Mouse (Mus musculus) midbrain, embryonic 13.5 days (tissue): Measurements from ENCODE around the gene Ric8a. TPM values are rescaled to one million over a fixed set of nuclear protein-coding genes. Genes with fewer than 3 reads are reported as not detected.

ENCODE experiments used
- ATAC-seq: fragments of 200-750 bp; cut with Nextera tagmentation; 2 replicates; pipeline ENCODE4 v1.8.0; 2017; ENCODE audit warnings: mild to moderate bottlenecking, moderate TSS enrichment, moderate library complexity
- H3K27ac ChIP-seq: fragments of 300-500 bp; sonication (generic); 2 replicates; pipeline ENCODE4 v1.5.1; 2015; ENCODE audit warnings: inconsistent platforms, mild to moderate bottlenecking, moderate library complexity
- H3K27me3 ChIP-seq: fragments of 300-500 bp; sonication (generic); 2 replicates; pipeline ENCODE4 v1.6.1; 2015; ENCODE audit warnings: mild to moderate bottlenecking, inconsistent platforms
- H3K36me3 ChIP-seq: fragments of 300-500 bp; sonication (generic); 2 replicates; pipeline ENCODE4 v1.6.1; 2015; ENCODE audit warnings: mild to moderate bottlenecking, inconsistent platforms
- H3K4me1 ChIP-seq: fragments of 300-500 bp; sonication (generic); replicated peaks from 2 replicates; pipeline ENCODE4 v1.6.1; 2015; ENCODE audit warnings: inconsistent platforms
- H3K4me2 ChIP-seq: fragments of 300-500 bp; sonication (generic); replicated peaks from 2 replicates; pipeline ENCODE4 v1.6.1; 2015; ENCODE audit warnings: moderate library complexity, mild to moderate bottlenecking, inconsistent platforms
- H3K4me3 ChIP-seq: fragments of 300-500 bp; sonication (generic); replicated peaks from 2 replicates; pipeline ENCODE4 v1.5.1; 2015; ENCODE audit warnings: mild to moderate bottlenecking, inconsistent platforms
- H3K9ac ChIP-seq: fragments of 300-500 bp; sonication (generic); replicated peaks from 2 replicates; pipeline ENCODE4 v1.6.1; 2015; ENCODE audit warnings: mild to moderate bottlenecking, inconsistent platforms
- H3K9me3 ChIP-seq: fragments of 300-500 bp; sonication (generic); 2 replicates; pipeline ENCODE4 v1.6.1; 2016; ENCODE audit warnings: mild to moderate bottlenecking, inconsistent platforms
- WGBS: fragments of 180-500 bp; shearing (Covaris S2); methylation state at CpG from one replicate; pipeline ENCODE4 v1.1.7; 2015; 5-methylcytosine and 5-hydroxymethylcytosine counted together
- polyA plus RNA-seq: library from polyadenylated mRNA; unstranded; fragments of >200 nt; fragmentation: Nextera tagmentation; extraction: Ambion mirVana; gene quantifications from 2 replicates; pipeline ENCODE4 v1.2.1, GENCODE M21; 2015

The Ric8a gene
- polyA plus RNA-seq, 1 experiment from 2014 or later = 98.1 TPM

DNA sequence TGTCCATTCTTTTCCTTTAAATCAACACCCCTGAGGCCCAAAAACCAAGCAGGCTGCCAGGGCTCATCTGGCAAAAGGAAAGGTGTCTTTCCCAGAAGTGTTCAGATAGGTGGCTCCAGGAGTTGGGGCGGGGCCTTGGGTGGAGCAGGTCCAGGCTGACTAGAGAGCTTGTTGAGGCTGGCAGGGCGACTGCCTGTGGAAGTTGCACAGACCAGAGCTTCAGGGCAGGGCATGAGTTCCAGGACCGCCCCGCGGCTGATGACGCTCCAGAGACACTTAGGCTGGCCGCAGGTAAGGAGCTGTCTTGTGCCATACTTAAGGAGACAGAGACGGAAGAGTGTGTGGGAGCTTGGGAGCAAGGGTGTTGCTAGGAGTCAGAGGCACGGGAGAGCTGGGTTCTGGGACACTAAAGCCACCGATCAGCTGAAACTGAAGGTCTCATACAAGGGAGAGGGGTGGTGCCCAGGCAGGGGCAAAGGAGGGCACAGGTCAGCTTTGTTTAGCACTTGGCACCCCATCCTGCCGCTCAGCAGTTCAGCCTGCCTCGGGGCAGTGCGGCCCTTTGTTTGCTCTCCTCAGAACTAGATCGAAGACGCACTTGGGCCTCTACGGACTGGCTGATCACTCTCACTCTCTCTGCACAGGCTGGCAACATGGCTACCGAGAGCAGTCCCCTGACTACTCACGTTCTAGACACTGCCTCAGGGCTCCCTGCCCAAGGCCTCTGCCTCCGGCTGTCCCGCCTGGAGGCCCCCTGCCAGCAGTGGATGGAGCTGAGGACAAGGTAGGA is 21.6 kb upstream of the Ric8a start, which contains the start of gene Urah:
Urah (plus strand) TSS at position 51 of the 790 bp plus-strand sequence.
- no peak within 1 kb of the TSS for H3K4me3 ChIP-seq
- no peak within 1 kb of the TSS for H3K9ac ChIP-seq
- peaks cover 4% of the 10 kb centered on the region; the same call in 1 of the 2 replicates for H3K27me3 ChIP-seq
- no peaks in the 10 kb centered on the region for H3K4me1 ChIP-seq
- H3K36me3 ChIP-seq = no peaks in the 10 kb centered on the region
- H3K27ac ChIP-seq = no peak within 1 kb of the TSS
- no peak for ATAC-seq
- H3K9me3 ChIP-seq = no peaks in the 10 kb centered on the region
- no peak within 1 kb of the TSS for H3K4me2 ChIP-seq
- 45% methylated on average over 20 of the region's 20 CpGs for WGBS

DNA sequence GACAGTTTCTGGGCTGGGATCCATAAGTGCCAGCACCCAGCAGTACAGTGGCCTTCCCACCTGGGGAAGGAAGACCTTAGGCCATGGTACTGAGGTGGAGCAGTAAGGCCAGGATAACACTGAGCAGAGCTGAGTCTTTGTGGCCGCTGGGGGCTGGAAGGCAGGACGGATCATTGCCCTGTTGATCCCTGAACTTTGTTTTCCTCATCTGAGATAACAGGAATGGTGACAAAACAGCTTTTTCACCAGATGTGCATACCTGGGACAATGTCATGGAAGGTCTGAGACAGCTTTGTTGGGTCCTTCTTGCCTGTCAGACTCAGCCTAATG is 21.0 kb upstream of the Ric8a start:
- Histone ChIP-seq H3K36me3 (no peaks in the 10 kb centered on the region), H3K4me3 (no peak overlapping the region), H3K27me3 (peaks cover 8% of the 10 kb centered on the region), H3K27ac (no peak overlapping the region), H3K9me3 (no peaks in the 10 kb centered on the region), H3K4me2 (no peak overlapping the region), H3K4me1 (no peaks in the 10 kb centered on the region), H3K9ac (no peak overlapping the region)
- ATAC-seq = no peak
- 83% methylated on average over 2 of the region's 2 CpGs for WGBS

DNA sequence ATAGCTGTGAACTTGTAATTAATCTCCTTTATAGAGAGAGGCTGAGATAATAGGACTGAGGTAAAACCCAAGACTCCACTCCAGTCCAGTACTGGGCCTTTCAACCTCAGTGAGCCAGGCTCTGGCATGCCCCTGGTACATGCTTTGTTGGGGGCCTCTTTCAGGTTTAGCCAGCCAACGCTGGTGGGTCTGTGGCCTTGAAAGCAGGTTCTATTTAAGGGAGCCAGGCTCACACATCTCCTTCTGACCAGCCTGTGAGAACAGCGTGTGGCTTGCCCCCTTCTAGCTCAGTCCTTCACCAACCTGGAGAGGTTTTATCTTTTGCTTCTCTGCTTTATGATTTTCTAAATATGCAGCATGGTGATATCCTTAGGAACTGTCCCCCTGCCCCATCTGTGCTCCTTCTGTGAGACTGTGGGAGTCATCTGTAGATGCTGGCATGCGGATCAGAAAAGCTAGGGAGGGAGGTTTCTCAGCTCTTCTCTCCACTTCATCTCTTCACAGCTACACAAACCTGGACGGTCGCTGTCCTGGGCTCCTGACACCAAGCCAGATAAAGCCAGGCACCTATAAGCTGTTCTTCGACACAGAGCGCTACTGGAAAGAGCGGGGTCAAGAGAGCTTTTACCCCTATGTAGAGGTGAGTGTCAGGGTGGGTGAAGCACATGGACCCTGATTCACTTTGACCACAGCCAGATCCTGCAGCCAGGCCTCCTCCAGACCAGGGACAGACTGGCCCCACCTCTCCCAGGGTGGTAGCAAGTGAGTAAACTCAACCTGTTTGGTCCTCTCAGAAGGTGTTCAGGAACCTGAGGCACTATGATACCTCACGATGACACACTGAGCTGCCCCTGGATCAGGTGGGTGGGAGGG is 20.3 kb upstream of the Ric8a start:
- no peak overlapping the region for H3K27ac ChIP-seq
- no peaks in the 10 kb centered on the region for H3K9me3 ChIP-seq
- H3K9ac ChIP-seq = no peak overlapping the region
- no peak overlapping the region for H3K4me2 ChIP-seq
- no peaks in the 10 kb centered on the region for H3K36me3 ChIP-seq
- peaks cover 14% of the 10 kb centered on the region for H3K27me3 ChIP-seq
- no peaks in the 10 kb centered on the region for H3K4me1 ChIP-seq
- WGBS = 79% methylated on average over 9 of the region's 9 CpGs
- ATAC-seq = no peak
- no peak overlapping the region for H3K4me3 ChIP-seq

DNA sequence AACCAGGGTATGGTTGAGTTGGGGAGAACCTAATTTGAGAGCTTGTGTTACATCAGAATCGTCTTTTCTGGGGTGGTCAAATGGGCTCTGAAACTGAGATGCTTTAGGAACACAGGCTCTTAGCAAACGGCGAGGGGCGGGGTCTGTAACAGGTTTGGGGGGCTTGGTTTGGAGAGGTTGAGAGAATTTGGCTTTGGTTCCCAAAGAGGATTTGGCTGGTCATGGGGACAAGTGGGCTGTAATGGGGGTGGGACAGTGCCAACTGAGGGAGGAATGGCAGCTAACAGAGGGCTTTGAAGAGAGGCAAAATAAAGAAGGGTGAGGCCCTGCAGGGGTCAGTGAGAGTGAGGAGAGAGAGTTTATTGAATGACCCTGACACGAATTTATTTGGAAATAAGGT is 17.2 kb upstream of the Ric8a start:
- no peak for ATAC-seq
- Histone ChIP-seq H3K27ac (no peak overlapping the region), H3K4me2 (no peak overlapping the region), H3K9ac (no peak overlapping the region), H3K4me3 (no peak overlapping the region), H3K4me1 (no peaks in the 10 kb centered on the region), H3K9me3 (no peaks in the 10 kb centered on the region), H3K27me3 (peaks cover 37% of the 10 kb centered on the region), H3K36me3 (no peaks in the 10 kb centered on the region)
- WGBS = 68% methylated on average over 5 of the region's 5 CpGs

DNA sequence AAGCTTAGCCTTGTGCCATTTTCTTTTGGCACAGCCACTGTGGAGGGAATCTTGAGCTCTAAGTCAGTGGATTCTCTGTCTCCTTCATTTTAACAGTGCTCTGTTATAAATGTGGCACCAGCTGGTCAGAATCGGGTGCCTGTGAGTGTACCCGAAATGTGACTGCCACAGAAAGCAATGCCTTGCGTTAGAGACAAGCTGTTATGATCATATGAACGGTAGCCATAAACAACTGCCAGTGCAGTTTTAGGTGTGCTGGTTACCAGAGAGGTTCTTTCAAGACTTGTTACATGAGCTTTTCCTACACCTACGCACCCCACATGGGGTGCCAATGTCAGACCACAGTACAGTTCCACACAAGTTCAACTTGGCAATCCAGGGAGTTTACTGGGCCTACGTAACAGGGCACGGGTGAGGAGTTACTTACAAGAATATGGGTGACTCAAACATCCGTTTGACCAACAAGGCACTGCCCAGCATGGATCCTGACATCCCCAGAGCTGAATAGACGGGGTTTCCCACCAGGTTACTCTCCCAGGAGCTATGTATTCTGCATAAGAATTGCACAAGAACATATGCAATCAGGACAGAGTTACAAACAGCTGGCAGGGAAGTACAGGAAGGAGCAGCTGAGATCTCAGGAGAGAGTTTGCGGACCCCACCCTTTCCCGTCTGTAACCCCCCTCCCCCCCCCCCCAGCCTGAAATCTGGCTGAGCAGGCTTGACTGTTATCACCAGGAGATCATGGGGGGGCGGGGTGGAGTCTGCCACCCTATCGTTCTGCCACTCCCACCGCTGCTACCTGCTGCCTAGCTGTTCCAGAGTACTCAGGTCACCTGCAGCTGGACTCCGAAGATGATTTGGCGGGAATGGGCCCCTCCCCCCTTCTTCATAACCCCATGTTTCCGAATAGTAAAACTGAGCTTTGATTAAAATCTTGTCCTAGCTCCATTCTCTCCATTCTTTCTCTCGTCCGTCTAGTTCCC is 15.7 kb upstream of the Ric8a start:
- H3K4me1 ChIP-seq = no peaks in the 10 kb centered on the region
- WGBS = 37% methylated on average over 19 of the region's 19 CpGs
- H3K4me3 ChIP-seq = no peak overlapping the region
- H3K27ac ChIP-seq = no peak overlapping the region
- no peaks in the 10 kb centered on the region for H3K36me3 ChIP-seq
- H3K27me3 ChIP-seq = peaks cover 37% of the 10 kb centered on the region
- H3K9ac ChIP-seq = no peak overlapping the region
- H3K9me3 ChIP-seq = no peaks in the 10 kb centered on the region
- ATAC-seq = no peak
- H3K4me2 ChIP-seq = no peak overlapping the region

DNA sequence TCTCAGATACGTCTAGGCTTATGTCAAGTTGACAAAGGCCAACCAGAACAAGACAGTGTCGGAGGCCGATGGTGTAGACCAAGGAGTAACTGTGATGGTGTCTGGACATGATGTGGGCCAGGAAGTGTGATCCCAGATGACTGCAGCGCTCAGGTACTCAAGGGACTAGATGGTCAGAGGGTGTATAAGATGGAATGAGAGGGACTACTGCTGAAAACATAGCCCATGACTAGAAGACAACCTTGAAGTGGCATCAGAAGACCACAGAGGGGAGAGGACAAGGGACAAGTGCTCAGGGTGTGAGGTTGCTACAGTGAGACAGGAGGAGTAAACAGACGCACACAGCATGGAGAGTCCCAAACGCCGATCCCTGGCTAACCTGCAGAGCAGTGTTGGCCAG is 13.0 kb upstream of the Ric8a start:
- Histone ChIP-seq H3K9ac (no peak overlapping the region), H3K27me3 (peaks cover 41% of the 10 kb centered on the region)
- 82% methylated on average over 7 of the region's 7 CpGs for WGBS

DNA sequence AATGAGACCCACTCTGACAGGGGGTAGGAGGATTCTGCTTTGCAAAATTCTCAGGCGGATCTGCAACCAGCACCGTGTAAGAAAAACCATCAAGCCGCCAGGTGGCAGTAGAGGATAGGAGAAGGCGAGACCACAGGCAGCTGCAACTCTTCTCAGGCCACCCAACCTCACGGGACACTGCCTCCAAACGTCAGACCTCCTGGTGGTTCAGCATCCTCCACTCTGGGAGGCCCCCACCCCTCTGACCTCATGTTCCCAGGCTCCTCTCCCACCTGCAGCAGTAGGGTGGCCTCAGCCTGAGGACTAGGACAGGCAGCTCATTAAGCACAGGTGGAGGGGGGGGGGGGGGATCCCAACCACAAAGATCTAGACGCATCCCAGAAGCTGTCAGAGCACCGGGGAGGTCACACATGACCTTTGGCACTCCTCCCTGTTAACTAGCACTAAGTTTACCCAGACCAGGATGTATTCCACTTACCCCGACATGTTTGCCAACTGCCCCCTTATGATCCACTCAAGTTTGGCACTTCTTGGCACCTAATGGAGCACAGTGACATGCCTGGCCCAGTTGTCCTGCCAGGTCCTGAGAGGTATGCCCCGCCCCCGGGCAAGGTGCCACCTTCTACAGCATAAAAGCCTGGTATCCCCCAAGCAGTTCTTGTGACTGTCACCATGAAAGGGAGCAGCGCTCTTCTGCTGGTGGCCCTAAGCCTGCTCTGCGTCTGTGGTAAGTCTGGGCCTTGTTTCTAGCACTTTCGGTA is 11.7 kb upstream of the Ric8a start, which contains the start of gene Scgb1c1:
Scgb1c1 (plus strand) TSS at position 643 of the 761 bp plus-strand sequence.
- 34% methylated on average over 14 of the region's 14 CpGs for WGBS
- no peaks in the 10 kb centered on the region for H3K36me3 ChIP-seq
- ATAC-seq = peak; percentile 92

More for the DNA sequence above, 13.0 kb upstream of the Ric8a start:
- Histone ChIP-seq H3K4me2 (no peak overlapping the region), H3K4me1 (no peaks in the 10 kb centered on the region), H3K9me3 (no peaks in the 10 kb centered on the region), H3K27ac (no peak overlapping the region), H3K4me3 (no peak overlapping the region), H3K36me3 (no peaks in the 10 kb centered on the region)
- no peak for ATAC-seq

DNA sequence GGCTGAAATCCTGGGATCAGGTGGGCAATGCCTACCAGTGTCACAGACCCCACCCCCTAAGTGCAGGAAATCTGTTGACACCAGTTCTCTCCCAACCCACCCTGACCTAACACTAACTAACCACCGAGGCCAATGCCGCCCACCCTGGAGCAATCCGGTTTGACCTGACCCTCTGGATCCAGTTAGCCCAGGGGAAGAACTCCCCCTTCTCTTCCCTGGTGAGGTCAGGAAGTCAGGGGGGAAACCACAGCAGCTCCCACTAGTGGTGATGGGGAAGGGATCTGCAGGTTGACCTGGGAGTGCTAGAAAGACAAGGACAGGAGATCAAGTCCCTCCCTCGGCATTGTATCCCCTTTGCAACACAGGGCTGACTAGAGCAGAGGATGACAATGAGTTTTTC is 11.1 kb upstream of the Ric8a start:
- Histone ChIP-seq H3K4me3 (no peak overlapping the region), H3K27me3 (peaks cover 33% of the 10 kb centered on the region), H3K9me3 (no peaks in the 10 kb centered on the region), H3K9ac (no peak overlapping the region), H3K4me2 (no peak overlapping the region), H3K36me3 (no peaks in the 10 kb centered on the region), H3K27ac (no peak overlapping the region), H3K4me1 (no peaks in the 10 kb centered on the region)
- 0 out of 2 replicates have a peak, but pooled peaks have one; percentile 2 for ATAC-seq
- 61% methylated on average over 4 of the region's 4 CpGs for WGBS

More for the DNA sequence above, 11.7 kb upstream of the Ric8a start, which contains the start of gene Scgb1c1:
- no peak within 1 kb of the TSS for H3K4me2 ChIP-seq
- no peaks in the 10 kb centered on the region for H3K9me3 ChIP-seq
- H3K27ac ChIP-seq = no peak within 1 kb of the TSS
- no peaks in the 10 kb centered on the region for H3K4me1 ChIP-seq
- H3K9ac ChIP-seq = 0 out of 2 replicates have a peak within 1 kb of the TSS, but pooled peaks have one; percentile 3
- peaks cover 37% of the 10 kb centered on the region for H3K27me3 ChIP-seq
- no peak within 1 kb of the TSS for H3K4me3 ChIP-seq

DNA sequence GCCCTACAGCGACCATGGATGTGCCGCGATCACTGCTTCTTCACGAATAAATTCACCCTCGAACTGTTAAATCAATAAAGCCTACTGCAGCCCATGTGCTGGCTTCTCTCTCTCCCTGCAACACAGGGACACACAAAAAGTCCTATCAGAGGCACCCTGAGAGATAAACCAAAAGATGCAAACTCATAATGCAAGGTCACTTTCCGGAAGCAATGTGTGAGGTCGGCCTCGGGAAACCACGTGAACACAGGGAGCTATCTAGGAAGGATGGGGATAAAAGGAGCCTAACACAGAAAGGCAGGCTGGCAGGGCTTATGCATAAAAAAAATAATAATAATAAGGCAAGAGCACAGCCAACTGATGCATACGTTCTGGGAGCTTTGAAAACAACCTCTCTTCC is 10.1 kb upstream of the Ric8a start:
- H3K4me1 ChIP-seq = no peaks in the 10 kb centered on the region
- no peak overlapping the region for H3K27ac ChIP-seq
- H3K9ac ChIP-seq = no peak overlapping the region
- WGBS = 85% methylated on average over 10 of the region's 10 CpGs
- H3K4me3 ChIP-seq = no peak overlapping the region
- H3K36me3 ChIP-seq = peaks cover 5% of the 10 kb centered on the region
- no peaks in the 10 kb centered on the region for H3K9me3 ChIP-seq
- H3K27me3 ChIP-seq = peaks cover 25% of the 10 kb centered on the region
- H3K4me2 ChIP-seq = no peak overlapping the region
- ATAC-seq = no peak

DNA sequence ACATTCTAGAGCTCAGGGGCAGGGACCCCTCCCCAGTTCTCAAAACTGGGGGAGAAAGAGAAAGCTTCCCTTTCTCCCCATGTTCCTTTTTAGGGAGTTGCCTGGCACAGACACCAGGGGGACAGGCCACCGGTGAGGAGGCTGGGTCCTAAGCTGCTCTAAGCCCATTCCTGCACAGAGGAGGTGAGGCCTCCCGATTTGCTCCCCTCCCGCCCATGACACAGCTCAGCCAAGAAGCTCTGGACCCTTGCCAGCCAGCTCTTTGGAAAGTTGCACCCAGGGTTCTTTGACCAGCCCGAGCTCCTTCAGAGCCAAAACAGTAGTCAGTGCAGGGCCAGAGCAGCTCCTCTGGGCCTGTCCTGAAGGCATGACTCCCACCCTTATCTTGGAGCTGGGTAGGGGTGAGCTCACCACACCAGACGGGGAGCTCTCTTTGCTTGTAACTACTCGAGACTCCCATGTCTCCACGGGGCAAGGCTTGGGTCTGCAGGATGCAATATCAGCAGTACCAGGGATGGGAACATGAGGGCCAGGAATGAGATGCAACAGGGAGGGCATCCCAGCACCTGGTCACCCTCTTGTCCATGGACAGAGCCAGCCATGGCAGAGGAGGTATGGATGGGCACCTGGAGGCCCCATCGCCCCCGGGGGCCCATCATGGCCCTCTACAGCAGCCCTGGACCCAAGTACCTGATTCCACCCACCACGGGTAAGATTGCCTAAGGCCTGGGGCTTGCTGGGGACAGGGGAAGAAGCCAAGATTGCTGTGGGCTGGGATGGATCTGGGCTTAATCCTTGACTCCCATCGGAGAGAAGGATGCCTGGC is 8.8 kb upstream of the Ric8a start, which contains the start of gene Odf3:
Odf3 (plus strand) TSS at position 51 of the 826 bp plus-strand sequence.
- no peak within 1 kb of the TSS for H3K4me3 ChIP-seq
- no peak within 1 kb of the TSS for H3K4me2 ChIP-seq
- H3K9ac ChIP-seq = no peak within 1 kb of the TSS
- ATAC-seq = no peak
- H3K27ac ChIP-seq = no peak within 1 kb of the TSS
- peaks cover 18% of the 10 kb centered on the region for H3K36me3 ChIP-seq
- peaks cover 14% of the 10 kb centered on the region for H3K27me3 ChIP-seq
- H3K9me3 ChIP-seq = no peaks in the 10 kb centered on the region
- no peaks in the 10 kb centered on the region for H3K4me1 ChIP-seq
- 76% methylated on average over 11 of the region's 11 CpGs for WGBS
